Mouse (Mus musculus) cerebellum, adult 2 months (tissue): ENCODE measurements at regions not wholly inside any gene's neighbourhood (a gene's known extent, or its start where the extent isn't known, plus 50 kb on each side); places are given as distances from the start of the nearest gene placed in this dataset.
"Not testable (repeated sequence)": the region's sequence is repeated elsewhere in the genome, so short reads cannot be mapped to it uniquely, and the experiment has no call there.

ENCODE experiments used
- DNase-seq, 2 experiments: peaks; one replicate each; pipeline ENCODE4 v3.0.0; 2021
- H3K27ac ChIP-seq: fragments of 200-500 bp; 2 replicates; pipeline ENCODE4 v1.5.1; 2012; ENCODE audit warnings: low read length, control low read depth, inconsistent platforms; ENCODE audit not compliant: insufficient read depth
- H3K27me3 ChIP-seq: fragments of 200-500 bp; 2 replicates; pipeline ENCODE4 v1.6.1; 2012; ENCODE audit warnings: inconsistent platforms, mild to moderate bottlenecking, low read length, moderate library complexity; ENCODE audit not compliant: control insufficient read depth, insufficient read depth
- H3K4me1 ChIP-seq: fragments of 200-500 bp; 2 replicates; pipeline ENCODE4 v1.6.1; 2011; ENCODE audit warnings: low read length; ENCODE audit not compliant: control insufficient read depth, insufficient read depth
- H3K4me3 ChIP-seq: fragments of 200-500 bp; replicated peaks from 2 replicates; pipeline ENCODE3; 2011; ENCODE audit warnings: mild to moderate bottlenecking, low read depth, low read length, control low read depth; ENCODE audit not compliant: insufficient read depth
- CTCF ChIP-seq: fragments of 200-500 bp; IDR thresholded peaks from 2 replicates; pipeline ENCODE4 v1.5.1; 2011; ENCODE audit warnings: low read depth, mild to moderate bottlenecking, control low read depth, low read length, moderate library complexity, borderline replicate concordance; ENCODE audit not compliant: insufficient read depth
- POLR2A ChIP-seq: fragments of 200-500 bp; IDR thresholded peaks from 2 replicates; pipeline ENCODE4 v1.6.1; 2011; ENCODE audit warnings: low read length, control low read depth, borderline replicate concordance; ENCODE audit not compliant: insufficient read depth
- WGBS: fragments of 180-500 bp; shearing (Covaris S2); methylation state at CpG from one replicate; pipeline ENCODE4 v1.1.7; 2018; 5-methylcytosine and 5-hydroxymethylcytosine counted together

GRCm38 (mm10) chr14:16996716-16997115 is 177.8 kb upstream of the Rarb start:
- H3K27ac ChIP-seq: no peak overlapping the region
- no peaks in the 10 kb centered on the region for H3K4me1 ChIP-seq
- WGBS: 68% methylated on average over 2 of the region's 2 CpGs
- DNase-seq: no peak
- no peaks in the 10 kb centered on the region for H3K27me3 ChIP-seq
- no peak for TF ChIP-seq POLR2A
- no peak for TF ChIP-seq CTCF
- H3K4me3 ChIP-seq: no peak overlapping the region

GRCm38 (mm10) chr14:16970911-16971310 is 152.0 kb upstream of the Rarb start:
- DNase-seq, H3K4me1 ChIP-seq, H3K4me3 ChIP-seq, H3K27me3 ChIP-seq, H3K27ac ChIP-seq: not testable (repeated sequence)
- WGBS: 91% methylated on average over 2 of the region's 2 CpGs

GRCm38 (mm10) chr14:16964717-16965391 is 145.9 kb upstream of the Rarb start:
- no peak for DNase-seq
- H3K27me3 ChIP-seq: no peaks in the 10 kb centered on the region
- WGBS: 74% methylated on average over 2 of the region's 2 CpGs
- H3K4me1 ChIP-seq: no peaks in the 10 kb centered on the region
- no peak overlapping the region for H3K4me3 ChIP-seq
- H3K27ac ChIP-seq: no peak overlapping the region
- no peak for TF ChIP-seq CTCF

- no peak for DNase-seq
- no peak for TF ChIP-seq CTCF
- 73% methylated on average over 3 of the region's 3 CpGs for WGBS
- Histone ChIP-seq H3K4me1 (no peaks in the 10 kb centered on the region), H3K27me3 (no peaks in the 10 kb centered on the region), H3K27ac (no peak overlapping the region), H3K4me3 (no peak overlapping the region)
Observed at GRCm38 (mm10) chr14:16962216-16962826, 143.4 kb upstream of the Rarb start.

GRCm38 (mm10) chr14:16957802-16958201 is 138.8 kb upstream of the Rarb start:
- WGBS: 36% methylated on average over 3 of the region's 3 CpGs
- DNase-seq: no peak
- TF ChIP-seq POLR2A (no peak), CTCF (no peak)
- H3K4me1 ChIP-seq: no peaks in the 10 kb centered on the region
- H3K27ac ChIP-seq: no peak overlapping the region
- no peaks in the 10 kb centered on the region for H3K27me3 ChIP-seq
- H3K4me3 ChIP-seq: no peak overlapping the region

GRCm38 (mm10) chr14:16954511-16955443 is 135.8 kb upstream of the Rarb start:
- 76% methylated on average over 6 of the region's 6 CpGs for WGBS
- TF ChIP-seq CTCF (no peak), POLR2A (no peak)

GRCm38 (mm10) chr14:16948736-16949135 is 129.8 kb upstream of the Rarb start:
- no peaks in the 10 kb centered on the region for H3K4me1 ChIP-seq
- H3K27ac ChIP-seq: no peak overlapping the region
- H3K4me3 ChIP-seq: no peak overlapping the region
- TF ChIP-seq POLR2A (no peak), CTCF (no peak)
- no peaks in the 10 kb centered on the region for H3K27me3 ChIP-seq
- 62% methylated on average over 1 of the region's 1 CpGs for WGBS
- no peak for DNase-seq

More at GRCm38 (mm10) chr14:16954511-16955443, 135.8 kb upstream of the Rarb start:
- peak in 1 of 2 experiments; percentile 8 for DNase-seq
- Histone ChIP-seq H3K4me1 (no peaks in the 10 kb centered on the region), H3K27me3 (no peaks in the 10 kb centered on the region), H3K4me3 (no peak overlapping the region), H3K27ac (no peak overlapping the region)

GRCm38 (mm10) chr14:16944441-16944840 is 125.5 kb upstream of the Rarb start:
- H3K4me3 ChIP-seq: no peak overlapping the region
- no peak for DNase-seq
- no peak for TF ChIP-seq POLR2A
- no peak for TF ChIP-seq CTCF
- no peaks in the 10 kb centered on the region for H3K4me1 ChIP-seq
- H3K27ac ChIP-seq: no peak overlapping the region
- 86% methylated on average over 1 of the region's 1 CpGs for WGBS
- H3K27me3 ChIP-seq: no peaks in the 10 kb centered on the region
